Mouse (Mus musculus) intestine, postnatal 0 days (tissue): ENCODE measurements around the gene Fgd2. TPM values are rescaled to one million over a fixed set of nuclear protein-coding genes. Genes with fewer than 3 reads are reported as not detected.

ENCODE experiments used
- ATAC-seq: fragments of 200-750 bp; cut with Nextera tagmentation; 2 replicates; pipeline ENCODE4 v1.8.0; 2017; ENCODE audit warnings: mild to moderate bottlenecking, moderate TSS enrichment, moderate library complexity
- H3K27ac ChIP-seq: fragments of 300-500 bp; sonication (generic); 2 replicates; pipeline ENCODE4 v1.5.1; 2014; ENCODE audit warnings: mild to moderate bottlenecking, low read depth, low read length, moderate library complexity
- H3K27me3 ChIP-seq: fragments of 300-500 bp; sonication (generic); replicated peaks from 2 replicates; pipeline ENCODE4 v1.6.1; 2014; ENCODE audit warnings: low read length, mixed read lengths; ENCODE audit not compliant: control insufficient read depth, insufficient read depth
- H3K36me3 ChIP-seq: fragments of 300-500 bp; sonication (generic); 2 replicates; pipeline ENCODE4 v1.6.1; 2014; ENCODE audit warnings: mild to moderate bottlenecking, moderate library complexity; ENCODE audit not compliant: control insufficient read depth, insufficient read depth
- H3K4me1 ChIP-seq: fragments of 300-500 bp; sonication (generic); replicated peaks from 2 replicates; pipeline ENCODE4 v1.6.1; 2014; ENCODE audit warnings: antibody characterized with exemption, low read length, mixed read lengths; ENCODE audit not compliant: control insufficient read depth, insufficient read depth
- H3K4me2 ChIP-seq: fragments of 300-500 bp; sonication (generic); replicated peaks from 2 replicates; pipeline ENCODE4 v1.6.1; 2014; ENCODE audit warnings: low read depth, mild to moderate bottlenecking, moderate library complexity
- H3K4me3 ChIP-seq: fragments of 300-500 bp; sonication (generic); 2 replicates; pipeline ENCODE4 v1.5.1; 2014; ENCODE audit warnings: low read depth, low read length
- H3K9ac ChIP-seq: fragments of 300-500 bp; sonication (generic); 2 replicates; pipeline ENCODE4 v1.6.1; 2014; ENCODE audit warnings: mild to moderate bottlenecking, low read depth, low read length
- H3K9me3 ChIP-seq: fragments of 300-500 bp; sonication (generic); 2 replicates; pipeline ENCODE4 v1.6.1; 2016; ENCODE audit warnings: mixed run types; ENCODE audit not compliant: control insufficient read depth
- CTCF ChIP-seq: sonication (generic); IDR thresholded peaks from 2 replicates; pipeline ENCODE4 v1.5.1; 2016; ENCODE audit warnings: low read depth, mild to moderate bottlenecking, control low read depth, antibody characterized with exemption, moderate library complexity
- WGBS: fragments of 180-500 bp; shearing (Covaris S2); extraction: QIAGEN DNeasy Blood & Tissue Kit; methylation state at CpG from one replicate; pipeline ENCODE4 v1.1.7; 2014; 5-methylcytosine and 5-hydroxymethylcytosine counted together
- polyA plus RNA-seq: library from polyadenylated mRNA; unstranded; fragments of >200 nt; fragmentation: Nextera tagmentation; extraction: Ambion mirVana; gene quantifications from 2 replicates; pipeline ENCODE4 v1.2.1, GENCODE M21; 2015

The Fgd2 gene
- polyA plus RNA-seq, 1 experiment from 2014 or later, result 4.9 TPM

GRCm38 (mm10) chr17:29356882-29357281, 3.8 kb upstream of the Fgd2 start:
- no peaks in the 10 kb centered on the region for H3K9me3 ChIP-seq
- WGBS, result 14% methylated on average over 9 of the region's 9 CpGs
- ATAC-seq, result no peak
- H3K27ac ChIP-seq, result peak overlapping the region; percentile 67; the same call in 1 of the 2 replicates
- peak overlapping the region; percentile 60 for H3K4me2 ChIP-seq
- TF ChIP-seq CTCF, result no peak
- H3K9ac ChIP-seq, result 0 out of 2 replicates have a peak overlapping the region, but pooled peaks have one; percentile 26
- no peaks in the 10 kb centered on the region for H3K27me3 ChIP-seq
- H3K4me3 ChIP-seq, result peak overlapping the region; percentile 16; the same call in 1 of the 2 replicates
- H3K4me1 ChIP-seq, result peaks cover 2% of the 10 kb centered on the region; the same call in 1 of the 2 replicates
- no peaks in the 10 kb centered on the region for H3K36me3 ChIP-seq

DNA sequence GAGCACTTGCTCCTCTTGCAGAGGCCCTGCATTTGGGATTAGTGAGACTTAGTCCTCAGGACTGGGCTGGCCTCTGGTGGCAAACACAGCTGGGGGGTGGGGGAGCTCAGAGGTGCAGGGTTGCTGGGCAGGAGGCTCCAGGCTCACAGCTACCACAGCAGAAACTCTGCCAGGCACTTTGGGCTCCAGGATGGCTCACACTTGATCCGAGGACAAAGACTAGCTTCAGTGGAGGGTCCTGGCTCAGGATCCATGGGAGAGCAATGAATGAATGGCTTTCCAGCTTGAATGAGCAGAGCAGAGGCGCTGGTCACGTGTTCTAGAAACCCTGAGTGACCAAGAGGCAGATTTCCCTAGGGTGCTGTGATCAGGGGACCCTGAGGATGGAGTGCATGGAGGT, 1.8 kb upstream of the Fgd2 start:
- H3K36me3 ChIP-seq, result no peaks in the 10 kb centered on the region
- no peaks in the 10 kb centered on the region for H3K27me3 ChIP-seq
- H3K4me2 ChIP-seq, result no peak overlapping the region
- peaks cover 2% of the 10 kb centered on the region; the same call in 1 of the 2 replicates for H3K4me1 ChIP-seq
- no peak for ATAC-seq
- TF ChIP-seq CTCF, result no peak
- H3K27ac ChIP-seq, result no peak overlapping the region
- H3K9ac ChIP-seq, result no peak overlapping the region
- 71% methylated on average over 3 of the region's 3 CpGs for WGBS
- H3K9me3 ChIP-seq, result no peaks in the 10 kb centered on the region
- H3K4me3 ChIP-seq, result no peak overlapping the region

GRCm38 (mm10) chr17:29361982-29362691, 1.4 kb downstream of the Fgd2 start:
- no peak overlapping the region for H3K4me2 ChIP-seq
- no peak for ATAC-seq
- H3K9ac ChIP-seq, result no peak overlapping the region
- H3K27ac ChIP-seq, result no peak overlapping the region
- no peaks in the 10 kb centered on the region for H3K27me3 ChIP-seq
- WGBS, result 61% methylated on average over 8 of the region's 8 CpGs
- no peak overlapping the region for H3K4me3 ChIP-seq
- no peaks in the 10 kb centered on the region for H3K4me1 ChIP-seq
- no peak for TF ChIP-seq CTCF
- no peaks in the 10 kb centered on the region for H3K36me3 ChIP-seq
- no peaks in the 10 kb centered on the region for H3K9me3 ChIP-seq

- WGBS, result 75% methylated on average over 8 of the region's 8 CpGs
- TF ChIP-seq CTCF, result no peak
- H3K4me3 ChIP-seq, result no peak overlapping the region
- H3K4me2 ChIP-seq, result no peak overlapping the region
- H3K27ac ChIP-seq, result no peak overlapping the region
- H3K9me3 ChIP-seq, result no peaks in the 10 kb centered on the region
- H3K9ac ChIP-seq, result no peak overlapping the region
- H3K36me3 ChIP-seq, result no peaks in the 10 kb centered on the region
- H3K27me3 ChIP-seq, result no peaks in the 10 kb centered on the region
- H3K4me1 ChIP-seq, result no peaks in the 10 kb centered on the region
- ATAC-seq, result no peak
These were observed 2.4 kb downstream of the Fgd2 start for GRCm38 (mm10) chr17:29363109-29363508.

- Histone ChIP-seq H3K27me3 (no peaks in the 10 kb centered on the region), H3K27ac (no peak overlapping the region), H3K4me1 (no peaks in the 10 kb centered on the region), H3K9me3 (no peaks in the 10 kb centered on the region), H3K4me2 (no peak overlapping the region), H3K4me3 (no peak overlapping the region), H3K36me3 (no peaks in the 10 kb centered on the region), H3K9ac (no peak overlapping the region)
- no peak for TF ChIP-seq CTCF
- WGBS, result 83% methylated on average over 13 of the region's 13 CpGs
- no peak for ATAC-seq
These were observed 4.4 kb downstream of the Fgd2 start for GRCm38 (mm10) chr17:29365105-29365621.

- Histone ChIP-seq H3K27ac (no peak overlapping the region), H3K27me3 (no peaks in the 10 kb centered on the region), H3K4me1 (no peaks in the 10 kb centered on the region), H3K9ac (no peak overlapping the region), H3K9me3 (no peaks in the 10 kb centered on the region), H3K4me2 (peak overlapping the region; percentile 56), H3K4me3 (0 out of 2 replicates have a peak overlapping the region, but pooled peaks have one; percentile 3), H3K36me3 (no peaks in the 10 kb centered on the region)
- TF ChIP-seq CTCF, result no peak
- ATAC-seq, result peak; percentile 55
- WGBS, result 22% methylated on average over 7 of the region's 7 CpGs
These were observed 8.0 kb downstream of the Fgd2 start for GRCm38 (mm10) chr17:29368726-29369125.
